Mouse (Mus musculus) stomach, postnatal 0 days (tissue): ENCODE measurements around the gene Cd300lg.

Source experiments
- CTCF ChIP-seq: IDR thresholded peaks from 2 replicates; pipeline ENCODE4 v1.5.1; 2016; ENCODE audit warnings: antibody characterized with exemption, low read depth, mild to moderate bottlenecking, moderate library complexity
- EP300 ChIP-seq: optimal IDR thresholded peaks from 2 replicates; pipeline ENCODE3; 2016; ENCODE audit warnings: antibody characterized with exemption

DNA sequence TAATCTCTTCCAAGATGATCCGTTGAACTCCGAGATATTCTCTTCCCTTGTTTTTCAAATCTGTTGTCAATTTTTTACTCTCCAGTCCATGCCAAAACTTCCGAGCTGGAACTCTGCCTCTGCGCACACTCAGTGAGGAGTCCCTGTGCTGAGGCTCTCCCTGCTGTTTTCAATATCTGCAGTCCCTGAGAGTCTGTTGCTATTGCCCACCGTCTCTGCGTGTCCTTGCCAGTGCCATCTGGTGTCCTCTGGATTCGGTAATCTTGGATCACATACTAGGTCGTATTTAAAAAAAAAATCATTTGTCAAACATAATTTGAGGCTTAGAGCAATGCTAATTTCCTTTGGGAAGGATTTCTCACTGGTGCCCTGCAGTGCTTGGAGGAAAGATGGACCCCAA lies 6.4 kb upstream of the Cd300lg start:
- TF ChIP-seq CTCF (no peak), EP300 (no peak)
